Mouse (Mus musculus) ES-E14 (cell line): ENCODE measurements at regions not wholly inside any gene's neighbourhood (a gene's known extent, or its start where the extent isn't known, plus 50 kb on each side); places are given as distances from the start of the nearest gene placed in this dataset.
"Not testable (repeated sequence)": the region's sequence is repeated elsewhere in the genome, so short reads cannot be mapped to it uniquely, and the experiment has no call there.

Source experiments
- DNase-seq: peaks from one replicate; pipeline ENCODE4 v3.0.0-alpha.2; 2013; ENCODE audit warnings: low read depth, low spot score
- H3K27ac ChIP-seq: 2 replicates; pipeline ENCODE4 v1.5.1; 2012; ENCODE audit warnings: low read depth, mild to moderate bottlenecking, low read length, moderate library complexity, mixed read lengths; ENCODE audit not compliant: poor library complexity, insufficient read depth, severe bottlenecking
- H3K36me3 ChIP-seq: 2 replicates; pipeline ENCODE4 v1.6.1; 2012; ENCODE audit warnings: mild to moderate bottlenecking, low read length, moderate library complexity, mixed read lengths; ENCODE audit not compliant: control insufficient read depth, poor library complexity, insufficient read depth, severe bottlenecking
- H3K4me1 ChIP-seq, 2 experiments: fragments of 150-350 bp in 1 of 2; sonication (generic) in 1 of 2; 2 replicates each; pipeline ENCODE4 v1.6.1; 2012; ENCODE audit warnings: low read length in 2 of 2, mild to moderate bottlenecking in 1 of 2, mixed read lengths in 1 of 2; ENCODE audit not compliant: control insufficient read depth in 2 of 2, insufficient read depth in 2 of 2, poor library complexity in 1 of 2
- H3K4me3 ChIP-seq, 2 experiments: fragments of 150-350 bp in 1 of 2; sonication (generic) in 1 of 2; 2 replicates each; pipeline ENCODE4 v1.5.1; 2012; ENCODE audit warnings: low read length in 2 of 2, low read depth in 1 of 2, mild to moderate bottlenecking in 1 of 2, mixed read lengths in 1 of 2; ENCODE audit not compliant: insufficient read depth in 1 of 2, poor library complexity in 1 of 2, severe bottlenecking in 1 of 2
- H3K9ac ChIP-seq: 2 replicates; pipeline ENCODE4 v1.6.1; 2012; ENCODE audit warnings: low read depth, mild to moderate bottlenecking, low read length, mixed read lengths; ENCODE audit not compliant: poor library complexity, insufficient read depth, severe bottlenecking
- H3K9me3 ChIP-seq: fragments of 150-350 bp; sonication (generic); 2 replicates; pipeline ENCODE4 v1.6.1; 2012; ENCODE audit warnings: low read depth, mild to moderate bottlenecking, low read length; ENCODE audit not compliant: control insufficient read depth, insufficient read depth
- CHD2 ChIP-seq: IDR thresholded peaks from 2 replicates; pipeline ENCODE4 v1.6.1; 2014; ENCODE audit warnings: mild to moderate bottlenecking, low read depth, low read length, inconsistent platforms
- HCFC1 ChIP-seq: IDR thresholded peaks from 2 replicates; pipeline ENCODE4 v1.6.1; 2012; ENCODE audit warnings: low read length, inconsistent platforms, borderline replicate concordance; ENCODE audit not compliant: insufficient read depth
- MAFK ChIP-seq: IDR thresholded peaks from 2 replicates; pipeline ENCODE4 v1.6.1; 2014; ENCODE audit warnings: mild to moderate bottlenecking, low read depth, low read length, inconsistent platforms; ENCODE audit not compliant: insufficient read depth
- ZC3H11A ChIP-seq: IDR thresholded peaks from 2 replicates; pipeline ENCODE4 v1.6.1; 2012; ENCODE audit warnings: low read depth, mild to moderate bottlenecking, inconsistent platforms, low read length, borderline replicate concordance
- ZNF384 ChIP-seq: IDR thresholded peaks from 2 replicates; pipeline ENCODE4 v1.6.1; 2012; ENCODE audit warnings: low read depth, low read length, inconsistent platforms
- in situ Hi-C, 2 experiments: fragments of 600-800 bp; cut with MboI; formaldehyde crosslinking; loops; one replicate each; pipeline ENCODE4 v1.15.1; 2025; ENCODE audit warnings: low sequenced_read_pairs in 2 of 2, inconsistent platforms in 1 of 2; ENCODE audit not compliant: unreplicated experiment in 2 of 2

GRCm38 (mm10) chr2:17111177-17111576 is 620.1 kb downstream of the Nebl start:
- in situ Hi-C loops, result no loop called here
- Histone ChIP-seq H3K4me1 (no peaks in the 10 kb centered on the region), H3K9ac (no peak overlapping the region), H3K36me3 (no peaks in the 10 kb centered on the region), H3K27ac (no peak overlapping the region), H3K9me3 (no peaks in the 10 kb centered on the region), H3K4me3 (no peak overlapping the region)
- DNase-seq, result no peak
- TF ChIP-seq MAFK (no peak), CHD2 (no peak), ZC3H11A (no peak), HCFC1 (no peak), ZNF384 (no peak)

- Histone ChIP-seq H3K9me3 (no peaks in the 10 kb centered on the region), H3K27ac (no peak overlapping the region), H3K9ac (no peak overlapping the region), H3K36me3 (no peaks in the 10 kb centered on the region), H3K4me1 (no peaks in the 10 kb centered on the region), H3K4me3 (no peak overlapping the region)
- in situ Hi-C loops, result no loop called here
- DNase-seq, result no peak
- TF ChIP-seq HCFC1 (no peak), ZNF384 (no peak), MAFK (no peak), ZC3H11A (no peak), CHD2 (no peak)
Measured at GRCm38 (mm10) chr2:17101161-17101560, 630.1 kb downstream of the Nebl start.

- in situ Hi-C loops, result no loop called here
- Histone ChIP-seq H3K9me3 (no peaks in the 10 kb centered on the region), H3K27ac (no peak overlapping the region), H3K9ac (no peak overlapping the region), H3K4me1 (no peaks in the 10 kb centered on the region), H3K4me3 (peak overlapping the region; percentile 55 to 66), H3K36me3 (no peaks in the 10 kb centered on the region)
- DNase-seq, result no peak
- no peak for TF ChIP-seq HCFC1
- TF ChIP-seq CHD2, result no peak
- TF ChIP-seq ZNF384, result no peak
- TF ChIP-seq MAFK, result no peak
- no peak for TF ChIP-seq ZC3H11A
Measured at GRCm38 (mm10) chr2:17097546-17097945, 633.7 kb downstream of the Nebl start.

GRCm38 (mm10) chr2:17091454-17091853 is 639.8 kb downstream of the Nebl start:
- Histone ChIP-seq H3K9me3 (no peaks in the 10 kb centered on the region), H3K9ac (no peak overlapping the region), H3K36me3 (no peaks in the 10 kb centered on the region), H3K4me3 (no peak overlapping the region), H3K4me1 (no peaks in the 10 kb centered on the region), H3K27ac (no peak overlapping the region)
- TF ChIP-seq HCFC1 (no peak), CHD2 (no peak), ZNF384 (no peak), ZC3H11A (no peak), MAFK (no peak)
- no peak for DNase-seq
- in situ Hi-C loops, result no loop called here

GRCm38 (mm10) chr2:17081266-17081665 is 650.0 kb downstream of the Nebl start:
- Histone ChIP-seq H3K4me3 (no peak overlapping the region), H3K27ac (no peak overlapping the region), H3K36me3 (no peaks in the 10 kb centered on the region), H3K9ac (no peak overlapping the region), H3K9me3 (no peaks in the 10 kb centered on the region), H3K4me1 (no peaks in the 10 kb centered on the region)
- no peak for DNase-seq
- TF ChIP-seq MAFK, result no peak
- no peak for TF ChIP-seq HCFC1
- TF ChIP-seq ZC3H11A, result no peak
- in situ Hi-C loops, result no loop called here

- H3K4me3 ChIP-seq, H3K27ac ChIP-seq, H3K36me3 ChIP-seq, DNase-seq, in situ Hi-C loops, H3K4me1 ChIP-seq, H3K9ac ChIP-seq, H3K9me3 ChIP-seq: not testable (repeated sequence)
Measured at GRCm38 (mm10) chr2:17065149-17066145, 665.8 kb downstream of the Nebl start.
